Mouse (Mus musculus): ENCODE data around the gene Cfap45.

Gene Cfap45

GRCm38 (mm10) chr1:172515396-172515795 is 5.2 kb upstream of the Cfap45 start:
- DNase-seq (ENCODE audit: low read depth, low spot score) = no peak

GRCm38 (mm10) chr1:172518013-172518412 is 2.6 kb upstream of the Cfap45 start:
- no peak for DNase-seq (ENCODE audit: low read depth, low spot score)

GRCm38 (mm10) chr1:172519644-172520043 is 957 bp upstream of the Cfap45 start:
- no peak for DNase-seq (ENCODE audit: low read depth, low spot score)

- DNase-seq (ENCODE audit: low read depth, low spot score) = no peak
These were observed 1.9 kb downstream of the Cfap45 start for GRCm38 (mm10) chr1:172522524-172522923.

GRCm38 (mm10) chr1:172523699-172524101 is 3.1 kb downstream of the Cfap45 start:
- DNase-seq (ENCODE audit: low read depth, low spot score) = no peak

- DNase-seq (ENCODE audit: low read depth, low spot score) = no peak
These were observed 4.6 kb downstream of the Cfap45 start for GRCm38 (mm10) chr1:172525027-172525764.

- DNase-seq (ENCODE audit: low read depth, low spot score) = no peak
These were observed 5.4 kb downstream of the Cfap45 start for GRCm38 (mm10) chr1:172525971-172526370.

GRCm38 (mm10) chr1:172526380-172527081 is 5.9 kb downstream of the Cfap45 start:
- no peak for DNase-seq (ENCODE audit: low read depth, low spot score)

- no peak for DNase-seq (ENCODE audit: low read depth, low spot score)
These were observed 6.8 kb downstream of the Cfap45 start for GRCm38 (mm10) chr1:172527431-172527830.

- DNase-seq (ENCODE audit: low read depth, low spot score) = peak; percentile 45
These were observed 8.1 kb downstream of the Cfap45 start for GRCm38 (mm10) chr1:172528701-172529100.

GRCm38 (mm10) chr1:172530544-172531220 is 10.1 kb downstream of the Cfap45 start:
- no peak for DNase-seq (ENCODE audit: low read depth, low spot score)

GRCm38 (mm10) chr1:172532551-172532950 is 11.9 kb downstream of the Cfap45 start:
- no peak for DNase-seq (ENCODE audit: low read depth, low spot score)

GRCm38 (mm10) chr1:172535116-172535515 is 14.5 kb downstream of the Cfap45 start:
- no peak for DNase-seq (ENCODE audit: low read depth, low spot score)

- no peak for DNase-seq (ENCODE audit: low read depth, low spot score)
These were observed 19.2 kb downstream of the Cfap45 start for GRCm38 (mm10) chr1:172539827-172540226.

GRCm38 (mm10) chr1:172540283-172540820 is 19.8 kb downstream of the Cfap45 start:
- DNase-seq (ENCODE audit: low read depth, low spot score) = no peak

GRCm38 (mm10) chr1:172546062-172546461 is 25.5 kb downstream of the Cfap45 start:
- no peak for DNase-seq (ENCODE audit: low read depth, low spot score)

- DNase-seq (ENCODE audit: low read depth, low spot score) = no peak
These were observed 27.9 kb downstream of the Cfap45 start for GRCm38 (mm10) chr1:172548501-172548900.

GRCm38 (mm10) chr1:172549314-172549713 is 28.7 kb downstream of the Cfap45 start:
- DNase-seq (ENCODE audit: low read depth, low spot score) = no peak

GRCm38 (mm10) chr1:172549717-172550116 is 29.1 kb downstream of the Cfap45 start:
- no peak for DNase-seq (ENCODE audit: low read depth, low spot score)

- no peak for DNase-seq (ENCODE audit: low read depth, low spot score)
These were observed 29.9 kb downstream of the Cfap45 start for GRCm38 (mm10) chr1:172550551-172550951.

- no peak for DNase-seq (ENCODE audit: low read depth, low spot score)
These were observed 30.4 kb downstream of the Cfap45 start for GRCm38 (mm10) chr1:172551009-172551408.

- DNase-seq (ENCODE audit: low read depth, low spot score) = no peak
These were observed 32.0 kb downstream of the Cfap45 start for GRCm38 (mm10) chr1:172552623-172553022.

All from retina, adult 2 months (tissue).